Mouse (Mus musculus) kidney, postnatal 0 days (tissue): ENCODE measurements at regions not wholly inside any gene's neighbourhood (a gene's known extent, or its start where the extent isn't known, plus 50 kb on each side); places are given as distances from the start of the nearest gene placed in this dataset.

Experiments used
- ATAC-seq: fragments of 200-750 bp; cut with Nextera tagmentation; replicated peaks from 2 replicates; pipeline ENCODE4 v1.8.0; 2017; ENCODE audit warnings: low read depth, moderate number of reproducible peaks, moderate TSS enrichment, moderate library complexity; ENCODE audit not compliant: low FRiP score
- DNase-seq: peaks from one replicate; pipeline ENCODE4 v3.0.0-alpha.2; 2016; ENCODE audit warnings: low spot score
- H3K27ac ChIP-seq: fragments of 300-500 bp; sonication (generic); 2 replicates; pipeline ENCODE4 v1.5.1; 2014; ENCODE audit warnings: mild to moderate bottlenecking
- H3K27me3 ChIP-seq: fragments of 300-500 bp; sonication (generic); 2 replicates; pipeline ENCODE4 v1.6.1; 2014; ENCODE audit warnings: low read length, mixed read lengths; ENCODE audit not compliant: insufficient read depth
- H3K36me3 ChIP-seq: fragments of 300-500 bp; sonication (generic); 2 replicates; pipeline ENCODE4 v1.6.1; 2014; ENCODE audit warnings: low read length, mixed read lengths; ENCODE audit not compliant: insufficient read depth
- H3K4me1 ChIP-seq: fragments of 300-500 bp; sonication (generic); replicated peaks from 2 replicates; pipeline ENCODE4 v1.6.1; 2014; ENCODE audit warnings: antibody characterized with exemption, low read length, mixed read lengths; ENCODE audit not compliant: insufficient read depth
- H3K4me2 ChIP-seq: fragments of 300-500 bp; sonication (generic); 2 replicates; pipeline ENCODE4 v1.6.1; 2014; ENCODE audit warnings: mild to moderate bottlenecking, low read length, moderate library complexity, mixed read lengths
- H3K4me3 ChIP-seq: fragments of 300-500 bp; sonication (generic); replicated peaks from 2 replicates; pipeline ENCODE4 v1.5.1; 2014; ENCODE audit warnings: low read depth, low read length
- H3K9ac ChIP-seq: fragments of 300-500 bp; sonication (generic); 2 replicates; pipeline ENCODE4 v1.6.1; 2014; ENCODE audit warnings: low read depth, low read length
- H3K9me3 ChIP-seq: fragments of 300-500 bp; sonication (generic); replicated peaks from 2 replicates; pipeline ENCODE4 v1.6.1; 2016; ENCODE audit warnings: low read length, inconsistent platforms, mixed read lengths
- CTCF ChIP-seq: IDR thresholded peaks from 2 replicates; pipeline ENCODE4 v1.5.1; 2016; ENCODE audit warnings: antibody characterized with exemption, low read depth, mild to moderate bottlenecking, moderate library complexity
- WGBS: fragments of 180-500 bp; shearing (Covaris S2); extraction: QIAGEN DNeasy Blood & Tissue Kit; methylation state at CpG from one replicate; pipeline ENCODE4 v1.1.7; 2014; 5-methylcytosine and 5-hydroxymethylcytosine counted together

DNA sequence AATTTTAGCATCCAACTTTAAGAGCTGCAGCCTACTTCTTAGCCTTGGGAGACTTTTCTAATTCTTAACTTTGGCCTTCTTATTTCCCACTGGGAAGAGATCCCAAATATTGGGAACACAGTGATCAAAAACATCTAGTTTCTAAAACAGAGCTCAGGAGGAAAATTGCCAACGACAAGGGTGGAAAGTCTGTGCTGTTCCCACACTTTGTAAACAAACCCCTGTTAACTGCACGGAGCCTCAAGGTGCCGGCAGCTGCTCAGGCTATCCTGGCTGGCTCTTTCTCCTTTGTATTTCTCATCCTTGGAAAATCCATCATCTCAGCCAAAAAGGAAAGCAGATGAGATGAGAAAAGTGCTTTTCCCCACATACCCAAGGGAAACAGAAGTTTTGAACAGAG lies 84.9 kb downstream of the Impad1 start:
- no peak overlapping the region for H3K27ac ChIP-seq
- no peaks in the 10 kb centered on the region for H3K36me3 ChIP-seq
- WGBS, result 13% methylated on average over 3 of the region's 3 CpGs
- H3K27me3 ChIP-seq, result no peaks in the 10 kb centered on the region
- H3K9me3 ChIP-seq, result no peaks in the 10 kb centered on the region
- TF ChIP-seq CTCF, result no peak
- no peak overlapping the region for H3K9ac ChIP-seq
- H3K4me1 ChIP-seq, result no peaks in the 10 kb centered on the region
- DNase-seq (no peak), ATAC-seq (no peak)
- H3K4me3 ChIP-seq, result no peak overlapping the region
- H3K4me2 ChIP-seq, result no peak overlapping the region

DNA sequence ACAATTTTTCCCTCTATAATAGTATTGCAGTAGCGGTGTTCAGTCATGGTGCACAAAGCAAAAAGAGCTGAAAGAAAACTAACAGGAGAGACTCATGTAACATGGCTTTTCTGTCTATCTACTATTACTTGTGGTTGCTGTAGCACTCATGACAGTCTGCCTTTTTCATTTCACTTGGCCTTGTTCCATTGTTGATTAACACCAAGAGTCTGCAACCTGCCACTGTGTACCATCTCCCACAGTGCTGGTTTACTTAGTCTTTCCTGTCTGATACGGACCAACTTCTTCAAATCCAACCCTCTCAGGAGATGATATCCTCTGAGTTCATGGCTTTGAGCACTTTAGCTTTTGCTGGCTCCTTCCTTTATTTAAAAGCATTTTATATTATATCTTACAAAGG lies 94.1 kb downstream of the Impad1 start:
- Histone ChIP-seq H3K36me3 (no peaks in the 10 kb centered on the region), H3K4me3 (no peak overlapping the region), H3K27me3 (no peaks in the 10 kb centered on the region), H3K27ac (no peak overlapping the region), H3K9ac (no peak overlapping the region), H3K4me2 (no peak overlapping the region), H3K4me1 (no peaks in the 10 kb centered on the region), H3K9me3 (no peaks in the 10 kb centered on the region)
- 88% methylated on average over 2 of the region's 2 CpGs for WGBS
- no peak for TF ChIP-seq CTCF
- ATAC-seq (no peak), DNase-seq (no peak)

DNA sequence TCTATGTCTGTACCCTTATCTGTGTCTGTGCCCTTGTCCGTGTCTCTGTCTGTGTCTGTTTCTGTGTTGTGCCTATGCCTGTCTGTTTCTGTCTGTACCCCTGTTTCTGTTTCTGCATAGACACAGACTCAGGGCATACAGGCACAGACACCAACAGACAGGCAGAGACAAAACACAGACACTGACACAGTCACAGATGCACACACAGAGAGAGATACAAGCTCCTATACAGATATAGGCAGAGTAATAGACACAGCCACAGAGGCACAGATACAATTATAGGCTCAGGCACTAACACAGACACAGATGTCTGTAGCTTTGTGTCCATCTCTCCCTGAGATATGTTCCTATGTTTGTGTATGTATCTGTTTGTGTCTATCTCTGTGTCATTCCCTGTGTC lies 97.7 kb downstream of the Impad1 start:
- H3K36me3 ChIP-seq, result no peaks in the 10 kb centered on the region
- no peak for ATAC-seq
- DNase-seq, result no peak
- H3K9ac ChIP-seq, result no peak overlapping the region
- H3K4me3 ChIP-seq, result no peak overlapping the region
- H3K4me1 ChIP-seq, result no peaks in the 10 kb centered on the region
- H3K4me2 ChIP-seq, result no peak overlapping the region
- H3K27me3 ChIP-seq, result no peaks in the 10 kb centered on the region
- no peak for TF ChIP-seq CTCF
- WGBS, result 91% methylated on average over 1 of the region's 1 CpGs
- no peaks in the 10 kb centered on the region for H3K9me3 ChIP-seq
- H3K27ac ChIP-seq, result no peak overlapping the region

- Histone ChIP-seq H3K9me3 (no peaks in the 10 kb centered on the region), H3K9ac (no peak overlapping the region), H3K27me3 (no peaks in the 10 kb centered on the region), H3K4me1 (no peaks in the 10 kb centered on the region), H3K36me3 (no peaks in the 10 kb centered on the region), H3K4me3 (no peak overlapping the region), H3K4me2 (no peak overlapping the region), H3K27ac (no peak overlapping the region)
- DNase-seq, result no peak
- no peak for ATAC-seq
- 20% methylated on average over 4 of the region's 4 CpGs for WGBS
- TF ChIP-seq CTCF, result no peak
These were observed 106.2 kb downstream of the Impad1 start for GRCm38 (mm10) chr4:4686920-4687319.

DNA sequence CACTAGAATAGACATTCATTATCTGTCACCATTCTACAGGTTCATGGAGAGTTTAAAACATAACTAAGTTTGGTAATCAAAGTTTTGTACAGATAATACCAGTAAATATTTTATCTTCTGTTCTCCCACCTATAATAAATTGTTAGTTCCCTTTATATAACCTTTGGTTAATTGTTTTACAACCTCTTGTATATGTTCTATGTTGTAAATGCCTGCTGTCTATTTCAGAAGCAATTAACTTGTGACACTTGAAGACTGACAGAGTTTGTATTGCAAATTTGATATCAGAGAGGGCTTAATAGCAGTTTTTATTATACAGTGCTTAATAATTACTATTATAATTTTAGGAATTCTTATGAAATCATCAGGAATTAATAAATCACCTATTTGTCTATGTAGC lies 118.5 kb downstream of the Impad1 start:
- no peak for ATAC-seq
- no peak for TF ChIP-seq CTCF

DNA sequence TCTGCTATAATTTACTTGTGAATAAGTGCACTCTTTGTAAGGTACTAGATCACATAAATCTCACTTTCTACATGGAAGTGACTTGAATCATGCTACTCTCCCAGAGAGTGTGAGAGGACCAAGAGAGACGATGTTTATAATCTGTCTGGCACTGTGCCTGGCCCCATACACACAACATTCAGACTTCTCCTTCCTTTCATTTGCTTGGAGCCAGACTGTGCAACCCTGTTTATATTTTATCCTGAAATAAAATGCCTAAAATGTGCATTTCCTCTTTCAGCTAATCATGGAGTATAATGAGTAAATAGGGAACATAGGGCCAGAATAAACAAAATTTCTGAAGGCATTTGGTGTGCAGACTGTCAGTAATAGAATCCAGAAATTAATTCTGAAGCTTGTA lies 142.9 kb downstream of the Impad1 start:
- WGBS, result 63% methylated on average over 1 of the region's 1 CpGs
- H3K27ac ChIP-seq, result no peak overlapping the region
- ATAC-seq, result no peak

More for the DNA sequence above, 118.5 kb downstream of the Impad1 start:
- H3K9ac ChIP-seq, result no peak overlapping the region
- no peak overlapping the region for H3K4me3 ChIP-seq
- H3K27ac ChIP-seq, result no peak overlapping the region
- H3K9me3 ChIP-seq, result no peaks in the 10 kb centered on the region
- no peaks in the 10 kb centered on the region for H3K36me3 ChIP-seq
- no peak for DNase-seq
- H3K27me3 ChIP-seq, result no peaks in the 10 kb centered on the region
- H3K4me2 ChIP-seq, result no peak overlapping the region
- no peaks in the 10 kb centered on the region for H3K4me1 ChIP-seq

GRCm38 (mm10) chr4:4645264-4645663 lies 147.9 kb downstream of the Impad1 start:
- Histone ChIP-seq H3K27me3 (no peaks in the 10 kb centered on the region), H3K27ac (no peak overlapping the region), H3K9me3 (no peaks in the 10 kb centered on the region), H3K9ac (no peak overlapping the region), H3K36me3 (no peaks in the 10 kb centered on the region), H3K4me2 (no peak overlapping the region), H3K4me3 (no peak overlapping the region), H3K4me1 (no peaks in the 10 kb centered on the region)
- DNase-seq (peak; percentile 71), ATAC-seq (no peak)
- 55% methylated on average over 1 of the region's 1 CpGs for WGBS
- TF ChIP-seq CTCF, result no peak

More for the DNA sequence above, 142.9 kb downstream of the Impad1 start:
- Histone ChIP-seq H3K4me2 (no peak overlapping the region), H3K9me3 (no peaks in the 10 kb centered on the region), H3K36me3 (no peaks in the 10 kb centered on the region), H3K4me3 (no peak overlapping the region), H3K27me3 (no peaks in the 10 kb centered on the region), H3K9ac (no peak overlapping the region), H3K4me1 (no peaks in the 10 kb centered on the region)
- TF ChIP-seq CTCF, result no peak
- peak; percentile 79 for DNase-seq
